Mouse (Mus musculus) skeletal muscle tissue, adult 2 months (tissue): ENCODE data around the gene Lyz2.
A peak's percentile ranks its signal among the peaks of the same experiment; 100 is the strongest.
"Not testable (repeated sequence)": the region's sequence is repeated elsewhere in the genome, so short reads cannot be mapped to it uniquely, and the experiment has no call there.

Experiments
- DNase-seq: peaks from one replicate; pipeline ENCODE4 v3.0.0-alpha.2; 2012; ENCODE audit warnings: low read depth, low spot score

Gene Lyz2

GRCm38 (mm10) chr10:117284578-117285520, 2.7 kb upstream of the Lyz2 start:
- DNase-seq = peak; percentile 37

- DNase-seq = no peak
These were observed 1.9 kb upstream of the Lyz2 start for GRCm38 (mm10) chr10:117283871-117284577.

- not testable (repeated sequence) for DNase-seq
These were observed 1.1 kb upstream of the Lyz2 start for GRCm38 (mm10) chr10:117283196-117283595.

- DNase-seq = no peak
These were observed 430 bp upstream of the Lyz2 start for GRCm38 (mm10) chr10:117282551-117282950.

GRCm38 (mm10) chr10:117281381-117281920, 670 bp downstream of the Lyz2 start:
- DNase-seq = no peak

- no peak for DNase-seq
These were observed 2.1 kb downstream of the Lyz2 start for GRCm38 (mm10) chr10:117280000-117280399.

- DNase-seq = not testable (repeated sequence)
These were observed 3.6 kb downstream of the Lyz2 start for GRCm38 (mm10) chr10:117278510-117278909.

- DNase-seq = not testable (repeated sequence)
These were observed 4.3 kb downstream of the Lyz2 start for GRCm38 (mm10) chr10:117277779-117278178.

GRCm38 (mm10) chr10:117275681-117276369, 6.3 kb downstream of the Lyz2 start:
- DNase-seq = no peak

GRCm38 (mm10) chr10:117274645-117275044, 7.5 kb downstream of the Lyz2 start:
- DNase-seq = not testable (repeated sequence)

GRCm38 (mm10) chr10:117272023-117272422, 10.1 kb downstream of the Lyz2 start:
- no peak for DNase-seq

GRCm38 (mm10) chr10:117259870-117260269, 22.3 kb downstream of the Lyz2 start:
- DNase-seq = no peak

- DNase-seq = no peak
These were observed 43.5 kb downstream of the Lyz2 start, which contains the start of gene 9530003J23Rik for GRCm38 (mm10) chr10:117238603-117239002. TSS of gene 9530003J23Rik (minus strand) at chr10:117238703.

- no peak for DNase-seq
These were observed 46.3 kb downstream of the Lyz2 start for GRCm38 (mm10) chr10:117235866-117236265.

- DNase-seq = no peak
These were observed 47.3 kb downstream of the Lyz2 start for GRCm38 (mm10) chr10:117234825-117235224.

- DNase-seq = no peak
These were observed 52.3 kb downstream of the Lyz2 start for GRCm38 (mm10) chr10:117229826-117230225.
